Mouse (Mus musculus) CD4-positive, CD25-positive, alpha-beta regulatory T cell, adult 2 months (primary cell): ENCODE measurements around the gene H2al1e.
"Not testable (repeated sequence)": the region's sequence is repeated elsewhere in the genome, so short reads cannot be mapped to it uniquely, and the experiment has no call there.

Experiments
- DNase-seq: peaks from one replicate; pipeline ENCODE4 v3.0.0-alpha.2; 2012; ENCODE audit warnings: low read depth, low spot score

The H2al1e gene

GRCm38 (mm10) chrX:11311634-11312033, at the start of gene H2al1e:
Gene H2al1e, plus strand, starts transcription at chrX:11311934.
- not testable (repeated sequence) for DNase-seq

DNA sequence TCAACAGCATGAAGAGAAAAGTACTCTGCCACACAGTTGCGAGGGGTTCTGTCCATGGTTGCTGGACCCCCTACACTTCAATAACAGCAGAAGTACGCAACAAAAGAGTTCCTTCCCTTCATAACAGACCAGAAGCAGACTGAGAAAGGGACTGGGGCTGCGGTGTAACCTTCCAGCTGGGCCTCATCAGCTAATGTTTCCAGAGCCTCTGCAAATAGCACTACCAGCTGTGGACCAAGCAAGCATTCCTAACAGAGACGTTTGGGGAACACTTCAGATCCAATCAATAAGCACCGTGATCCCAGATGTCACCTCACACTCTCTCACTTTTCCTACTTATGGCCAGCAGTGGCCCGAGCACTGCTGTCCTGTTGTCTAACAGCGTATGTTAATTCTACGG, 46.8 kb upstream of the H2al1e start:
- no peak for DNase-seq

DNA sequence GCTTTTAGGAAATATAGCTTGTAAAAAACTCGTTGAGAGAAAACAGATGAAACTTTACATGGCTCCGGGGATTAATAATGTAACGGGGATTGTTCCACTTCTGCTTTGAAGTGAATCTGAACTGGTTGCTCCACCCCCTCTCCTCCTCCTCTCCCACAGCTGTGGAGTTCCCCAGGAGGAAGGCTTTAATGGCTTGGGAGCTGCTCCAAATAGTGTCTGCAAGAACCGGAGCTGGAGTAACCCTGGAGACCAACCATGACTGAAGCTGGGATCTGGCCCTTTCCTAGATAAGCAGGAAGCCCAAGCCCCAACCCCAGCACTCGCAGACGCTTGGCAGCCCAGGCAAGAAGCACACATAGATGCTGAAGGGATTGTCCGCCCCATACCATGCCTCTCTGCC, 43.9 kb upstream of the H2al1e start:
- no peak for DNase-seq

DNA sequence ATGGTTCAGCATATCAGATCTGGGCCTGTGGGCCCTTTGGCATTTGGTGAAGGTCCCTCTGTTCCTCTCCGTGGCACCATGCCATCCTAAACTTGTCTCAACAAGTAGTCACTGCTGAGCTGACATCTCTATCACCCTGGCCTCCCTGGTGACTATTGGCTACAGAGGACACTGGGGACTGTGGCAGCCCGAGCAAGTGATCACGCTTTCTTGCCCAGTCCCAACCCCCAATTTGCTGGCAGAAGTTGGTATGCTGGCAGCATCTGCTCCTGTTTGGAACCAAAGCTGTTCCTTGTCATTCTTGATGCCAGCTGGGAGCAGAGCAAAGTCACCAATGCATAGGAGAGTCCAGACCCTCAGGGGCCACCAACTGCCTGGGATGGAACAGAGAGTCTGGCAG, 42.7 kb upstream of the H2al1e start:
- DNase-seq, result no peak

GRCm38 (mm10) chrX:11273190-11273589, 38.5 kb upstream of the H2al1e start:
- no peak for DNase-seq

DNA sequence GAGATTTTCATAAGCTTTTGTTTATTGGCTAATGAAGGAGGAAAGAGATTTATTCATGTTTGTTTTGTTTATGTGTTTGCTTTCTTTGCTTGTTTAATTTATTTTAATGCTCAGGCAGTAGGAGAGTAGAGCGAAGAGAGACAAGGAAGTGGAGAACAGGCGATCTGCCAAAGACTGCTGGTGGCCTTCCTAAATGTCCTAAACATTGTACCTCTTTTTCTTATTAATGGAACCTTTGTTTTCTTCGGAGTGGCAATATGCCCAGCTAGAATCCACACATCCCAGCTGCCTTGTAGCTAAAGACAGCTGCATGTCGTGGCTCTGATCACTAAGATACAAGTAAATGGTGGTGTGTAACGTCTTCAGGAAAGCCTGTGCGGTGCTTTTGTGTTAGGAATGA, 34.7 kb upstream of the H2al1e start:
- DNase-seq, result no peak

- DNase-seq, result no peak
Measured at GRCm38 (mm10) chrX:11280741-11281140, 31.0 kb upstream of the H2al1e start.

GRCm38 (mm10) chrX:11288306-11288882, 23.3 kb upstream of the H2al1e start:
- DNase-seq, result no peak

DNA sequence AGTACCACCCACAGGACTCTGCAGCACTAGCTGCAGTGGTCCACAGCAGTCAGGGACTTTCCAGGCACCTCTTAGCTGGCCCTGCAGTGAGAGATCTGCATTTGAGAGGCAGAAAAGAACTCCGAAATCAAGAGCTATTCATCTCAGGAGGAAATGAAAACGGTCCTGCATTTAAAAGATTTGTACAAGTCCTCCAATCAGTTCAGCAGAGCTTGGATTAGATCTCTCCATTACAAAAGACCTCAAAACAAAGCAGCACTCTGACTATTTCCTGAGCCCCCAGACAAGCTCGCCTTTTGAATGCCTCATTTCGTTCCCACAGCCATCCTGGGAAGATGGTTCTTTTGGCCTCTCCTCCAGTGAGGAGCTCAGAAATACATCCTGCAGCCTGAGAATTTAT, 22.5 kb upstream of the H2al1e start:
- peak; percentile 3 for DNase-seq

GRCm38 (mm10) chrX:11298957-11299356, 12.8 kb upstream of the H2al1e start, which contains the start of gene H2al1a:
Gene H2al1a, plus strand, starts transcription at chrX:11299257.
- DNase-seq, result not testable (repeated sequence)

DNA sequence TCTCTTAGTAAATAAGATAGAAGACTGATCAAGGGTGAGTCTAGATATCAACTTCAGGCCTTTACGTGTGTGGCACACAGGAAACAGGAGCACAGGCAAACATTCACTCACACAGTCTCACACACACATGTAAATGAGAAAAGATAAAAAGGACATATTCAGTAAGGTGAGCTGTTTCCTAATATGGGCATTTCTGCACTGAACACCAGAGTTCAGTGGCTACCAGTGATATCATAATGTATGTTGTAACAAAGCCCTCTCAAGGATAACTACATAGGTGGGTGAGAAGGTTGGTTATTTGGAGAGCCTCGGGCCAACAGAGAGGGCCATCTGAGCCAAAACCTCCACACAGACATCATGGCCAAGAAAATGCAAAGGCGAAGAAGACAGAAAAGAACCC, 9.6 kb upstream of the H2al1e start, which contains the start of gene H2al1b:
TSS of gene H2al1b (plus strand) at position 301 of the 400 bp plus-strand sequence.
- not testable (repeated sequence) for DNase-seq

GRCm38 (mm10) chrX:11305355-11305754, 6.4 kb upstream of the H2al1e start, which contains the start of gene H2al1c:
Gene H2al1c, plus strand, starts transcription at chrX:11305655.
- not testable (repeated sequence) for DNase-seq

DNA sequence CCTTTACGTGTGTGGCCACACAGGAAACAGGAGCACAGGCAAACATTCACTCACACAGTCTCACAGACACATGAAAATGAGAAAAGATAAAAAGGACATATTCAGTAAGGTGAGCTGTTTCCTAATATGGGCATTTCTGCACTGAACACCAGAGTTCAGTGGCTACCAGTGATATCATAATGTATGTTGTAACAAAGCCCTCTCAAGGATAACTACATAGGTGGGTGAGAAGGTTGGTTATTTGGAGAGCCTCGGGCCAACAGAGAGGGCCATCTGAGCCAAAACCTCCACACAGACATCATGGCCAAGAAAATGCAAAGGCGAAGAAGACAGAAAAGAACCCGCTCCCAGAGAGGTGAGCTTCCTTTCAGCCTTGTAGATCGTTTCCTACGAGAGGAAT, 3.2 kb upstream of the H2al1e start, which contains the start of gene H2al1d:
TSS of gene H2al1d (plus strand) at position 301 of the 400 bp plus-strand sequence.
- not testable (repeated sequence) for DNase-seq

DNA sequence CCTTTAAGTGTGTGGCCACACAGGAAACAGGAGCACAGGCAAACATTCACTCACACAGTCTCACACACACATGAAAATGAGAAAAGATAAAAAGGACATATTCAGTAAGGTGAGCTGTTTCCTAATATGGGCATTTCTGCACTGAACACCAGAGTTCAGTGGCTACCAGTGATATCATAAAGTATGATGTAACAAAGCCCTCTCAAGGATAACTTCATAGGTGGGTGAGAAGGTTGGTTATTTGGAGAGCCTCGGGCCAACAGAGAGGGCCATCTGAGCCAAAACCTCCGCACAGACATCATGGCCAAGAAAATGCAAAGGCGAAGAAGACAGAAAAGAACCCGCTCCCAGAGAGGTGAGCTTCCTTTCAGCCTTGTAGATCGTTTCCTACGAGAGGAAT, 3.1 kb downstream of the H2al1e start, which contains the start of gene H2al1f:
TSS of gene H2al1f (plus strand) at position 301 of the 400 bp plus-strand sequence.
- not testable (repeated sequence) for DNase-seq

GRCm38 (mm10) chrX:11317956-11318355, 6.2 kb downstream of the H2al1e start, which contains the start of gene H2al1g:
Gene H2al1g, plus strand, starts transcription at chrX:11318256.
- DNase-seq, result not testable (repeated sequence)

DNA sequence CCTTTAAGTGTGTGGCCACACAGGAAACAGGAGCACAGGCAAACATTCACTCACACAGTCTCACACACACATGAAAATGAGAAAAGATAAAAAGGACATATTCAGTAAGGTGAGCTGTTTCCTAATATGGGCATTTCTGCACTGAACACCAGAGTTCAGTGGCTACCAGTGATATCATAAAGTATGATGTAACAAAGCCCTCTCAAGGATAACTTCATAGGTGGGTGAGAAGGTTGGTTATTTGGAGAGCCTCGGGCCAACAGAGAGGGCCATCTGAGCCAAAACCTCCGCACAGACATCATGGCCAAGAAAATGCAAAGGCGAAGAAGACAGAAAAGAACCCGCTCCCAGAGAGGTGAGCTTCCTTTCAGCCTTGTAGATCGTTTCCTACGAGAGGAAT, 9.5 kb downstream of the H2al1e start, which contains the start of gene H2al1h:
TSS of gene H2al1h (plus strand) at position 301 of the 400 bp plus-strand sequence.
- not testable (repeated sequence) for DNase-seq

DNA sequence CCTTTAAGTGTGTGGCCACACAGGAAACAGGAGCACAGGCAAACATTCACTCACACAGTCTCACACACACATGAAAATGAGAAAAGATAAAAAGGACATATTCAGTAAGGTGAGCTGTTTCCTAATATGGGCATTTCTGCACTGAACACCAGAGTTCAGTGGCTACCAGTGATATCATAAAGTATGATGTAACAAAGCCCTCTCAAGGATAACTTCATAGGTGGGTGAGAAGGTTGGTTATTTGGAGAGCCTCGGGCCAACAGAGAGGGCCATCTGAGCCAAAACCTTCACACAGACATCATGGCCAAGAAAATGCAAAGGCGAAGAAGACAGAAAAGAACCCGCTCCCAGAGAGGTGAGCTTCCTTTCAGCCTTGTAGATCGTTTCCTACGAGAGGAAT, 12.6 kb downstream of the H2al1e start, which contains the start of gene H2al1i:
TSS of gene H2al1i (plus strand) at position 301 of the 400 bp plus-strand sequence.
- not testable (repeated sequence) for DNase-seq

DNA sequence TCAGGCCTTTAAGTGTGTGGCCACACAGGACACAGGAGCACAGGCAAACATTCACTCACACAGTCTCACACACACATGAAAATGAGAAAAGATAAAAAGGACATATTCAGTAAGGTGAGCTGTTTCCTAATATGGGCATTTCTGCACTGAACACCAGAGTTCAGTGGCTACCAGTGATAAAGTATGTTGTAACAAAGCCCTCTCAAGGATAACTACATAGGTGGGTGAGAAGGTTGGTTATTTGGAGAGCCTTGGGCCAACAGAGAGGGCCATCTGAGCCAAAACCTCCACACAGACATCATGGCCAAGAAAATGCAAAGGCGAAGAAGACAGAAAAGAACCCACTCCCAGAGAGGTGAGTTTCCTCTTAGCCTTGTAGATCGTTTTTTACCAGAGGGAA, 15.8 kb downstream of the H2al1e start, which contains the start of gene H2al1j:
TSS of gene H2al1j (plus strand) at position 301 of the 400 bp plus-strand sequence.
- DNase-seq, result not testable (repeated sequence)

- no peak for DNase-seq
Measured at GRCm38 (mm10) chrX:11345762-11346161, 34.0 kb downstream of the H2al1e start.

DNA sequence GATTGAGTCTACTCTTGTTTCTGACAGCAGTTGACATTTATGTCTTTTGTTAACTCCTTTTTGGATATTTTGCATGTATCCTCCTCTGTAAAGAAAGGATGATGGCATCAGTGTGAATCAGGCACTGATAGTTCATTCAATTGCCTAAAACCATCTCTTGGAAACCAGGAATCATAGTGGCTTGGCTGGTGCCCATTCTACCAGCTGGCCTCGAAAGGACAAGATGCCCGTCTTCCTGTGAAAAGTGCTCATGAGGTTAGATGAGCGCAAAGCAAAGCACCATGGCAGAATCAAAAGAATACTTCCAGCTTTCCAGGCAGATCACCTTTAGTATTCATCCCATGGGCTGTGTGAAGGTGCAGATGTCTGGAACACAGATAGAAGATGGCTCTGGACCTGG, 35.0 kb downstream of the H2al1e start:
- DNase-seq, result no peak

DNA sequence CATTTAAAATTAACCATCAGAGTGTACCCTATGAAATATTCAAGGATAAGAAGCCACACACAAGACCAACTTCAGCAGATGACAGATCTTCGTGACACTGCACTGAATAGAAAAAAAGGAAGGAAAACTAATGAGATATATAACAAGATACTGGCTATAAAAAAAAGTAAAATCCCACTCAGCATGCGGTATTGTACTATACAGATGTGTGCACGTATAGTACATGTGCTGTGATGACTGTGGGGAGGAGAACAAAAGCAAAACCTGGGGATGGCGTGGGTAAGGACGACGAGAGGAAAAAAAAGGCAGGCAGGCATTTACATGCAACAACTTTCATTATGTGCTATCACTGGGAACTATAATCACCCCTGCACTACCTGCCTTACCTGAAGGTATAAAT, 49.1 kb downstream of the H2al1e start:
- DNase-seq, result no peak

DNA sequence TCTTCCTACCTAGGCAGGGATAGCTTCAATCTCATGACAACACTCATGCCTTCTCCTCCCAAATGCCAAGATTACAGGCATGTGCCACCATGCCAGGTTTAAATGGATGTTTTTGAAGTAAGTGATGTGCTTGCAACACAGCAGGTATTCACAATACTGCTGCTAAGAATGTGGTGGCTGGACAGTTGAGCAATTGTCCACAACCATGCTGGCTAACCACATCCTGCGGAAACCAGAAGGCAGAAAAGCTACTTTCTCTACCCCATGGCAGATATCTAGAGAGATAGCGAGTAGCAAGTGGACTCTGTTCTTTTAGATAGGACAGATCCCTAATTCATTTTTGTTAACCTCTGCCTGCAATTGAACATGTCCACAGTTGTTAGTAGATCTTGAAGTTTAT, 49.5 kb downstream of the H2al1e start:
- DNase-seq, result no peak
